Mouse (Mus musculus) CD8-positive naive resting alpha-beta T cell, adult 2 months (primary cell): ENCODE measurements at regions not wholly inside any gene's neighbourhood (a gene's known extent, or its start where the extent isn't known, plus 50 kb on each side); places are given as distances from the start of the nearest gene placed in this dataset.

ENCODE experiments used
- DNase-seq, 2 experiments: peaks; one replicate each; pipeline ENCODE4 v3.0.0; 2022; ENCODE audit warnings: low read depth in 2 of 2, low spot score in 2 of 2

GRCm38 (mm10) chr3:61740088-61740487 is 374.3 kb upstream of the B430305J03Rik start:
- DNase-seq: no peak

- DNase-seq: no peak
These were observed 372.8 kb upstream of the B430305J03Rik start for GRCm38 (mm10) chr3:61738528-61738927.

GRCm38 (mm10) chr3:61716785-61717184 is 351.0 kb upstream of the B430305J03Rik start:
- no peak for DNase-seq

- DNase-seq: no peak
These were observed 322.4 kb upstream of the B430305J03Rik start for GRCm38 (mm10) chr3:61687933-61688705.

- no peak for DNase-seq
These were observed 305.1 kb upstream of the B430305J03Rik start for GRCm38 (mm10) chr3:61670874-61671273.

- DNase-seq: no peak
These were observed 290.4 kb upstream of the B430305J03Rik start for GRCm38 (mm10) chr3:61656143-61656542.

GRCm38 (mm10) chr3:61628535-61628934 is 262.8 kb upstream of the B430305J03Rik start:
- DNase-seq: no peak

GRCm38 (mm10) chr3:61628099-61628498 is 262.3 kb upstream of the B430305J03Rik start:
- DNase-seq: no peak

- no peak for DNase-seq
These were observed 258.3 kb upstream of the B430305J03Rik start for GRCm38 (mm10) chr3:61623954-61624487.

GRCm38 (mm10) chr3:61605469-61605868 is 239.7 kb upstream of the B430305J03Rik start:
- no peak for DNase-seq

- DNase-seq: no peak
These were observed 237.1 kb upstream of the B430305J03Rik start for GRCm38 (mm10) chr3:61602891-61603290.

GRCm38 (mm10) chr3:61595574-61595973 is 229.8 kb upstream of the B430305J03Rik start:
- DNase-seq: no peak

- DNase-seq: no peak
These were observed 226.6 kb upstream of the B430305J03Rik start for GRCm38 (mm10) chr3:61592342-61592741.

- DNase-seq: no peak
These were observed 217.9 kb upstream of the B430305J03Rik start for GRCm38 (mm10) chr3:61583669-61584068.

GRCm38 (mm10) chr3:61582927-61583326 is 217.2 kb upstream of the B430305J03Rik start:
- no peak for DNase-seq

GRCm38 (mm10) chr3:61580252-61580651 is 214.5 kb upstream of the B430305J03Rik start:
- no peak for DNase-seq

- no peak for DNase-seq
These were observed 171.4 kb upstream of the B430305J03Rik start for GRCm38 (mm10) chr3:61537113-61537512.

GRCm38 (mm10) chr3:61535751-61536150 is 170.0 kb upstream of the B430305J03Rik start:
- DNase-seq: no peak

- DNase-seq: no peak
These were observed 137.4 kb upstream of the B430305J03Rik start for GRCm38 (mm10) chr3:61503178-61503577.

GRCm38 (mm10) chr3:61494835-61495234 is 129.1 kb upstream of the B430305J03Rik start:
- no peak for DNase-seq

- no peak for DNase-seq
These were observed 121.1 kb upstream of the B430305J03Rik start for GRCm38 (mm10) chr3:61486808-61487389.

- DNase-seq: no peak
These were observed 113.3 kb upstream of the B430305J03Rik start for GRCm38 (mm10) chr3:61478861-61479584.
